Mouse (Mus musculus): ENCODE data around the gene Sec14l5. TPM values are rescaled to one million over a fixed set of nuclear protein-coding genes. Genes with fewer than 3 reads are reported as not detected.
A peak's percentile ranks its signal among the peaks of the same experiment; 100 is the strongest.

Gene Sec14l5
- polyA plus RNA-seq, 1 experiment from 2014 or later: 1.0 TPM

DNA sequence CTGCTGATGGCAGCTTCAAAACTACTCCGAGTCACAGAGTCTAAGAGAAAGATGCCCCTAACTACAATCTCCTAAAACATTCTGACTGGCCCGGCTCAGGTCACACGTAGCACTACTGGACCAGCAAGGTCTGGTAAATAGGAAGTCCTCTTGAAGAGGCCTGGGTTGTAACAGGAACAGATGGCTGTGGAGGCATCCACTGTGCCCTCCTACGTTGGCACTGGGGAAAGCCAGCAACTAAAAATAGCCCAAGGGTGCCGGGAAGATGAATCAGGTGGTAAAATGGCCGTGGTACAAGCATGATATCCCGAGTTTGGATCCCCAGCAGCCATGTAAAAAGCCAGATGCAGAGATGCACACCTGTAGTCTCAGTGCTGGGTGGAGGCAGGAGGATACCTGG, 39.3 kb downstream of the Sec14l5 start:
- Histone ChIP-seq H3K4me3 (replicated peaks; ENCODE audit: low read depth, low read length) (no peak overlapping the region), H3K9ac (replicated peaks; ENCODE audit: low read length) (no peak overlapping the region), H3K4me1 (ENCODE audit: control insufficient read depth, insufficient read depth, low read length) (no peaks in the 10 kb centered on the region), H3K9me3 (ENCODE audit: control insufficient read depth, low read length) (no peaks in the 10 kb centered on the region), H3K27ac (replicated peaks; ENCODE audit: low read depth, low read length) (no peak overlapping the region), H3K27me3 (ENCODE audit: control insufficient read depth, insufficient read depth, low read length) (no peaks in the 10 kb centered on the region), H3K36me3 (ENCODE audit: control insufficient read depth, insufficient read depth, low read length) (no peaks in the 10 kb centered on the region), H3K4me2 (ENCODE audit: low read length) (no peak overlapping the region)
- DNase-seq: no peak
- no peak for ATAC-seq (ENCODE audit: low FRiP score, low TSS enrichment)
- 80% methylated on average over 7 of the region's 7 CpGs for whole genome bisulfite sequencing

DNA sequence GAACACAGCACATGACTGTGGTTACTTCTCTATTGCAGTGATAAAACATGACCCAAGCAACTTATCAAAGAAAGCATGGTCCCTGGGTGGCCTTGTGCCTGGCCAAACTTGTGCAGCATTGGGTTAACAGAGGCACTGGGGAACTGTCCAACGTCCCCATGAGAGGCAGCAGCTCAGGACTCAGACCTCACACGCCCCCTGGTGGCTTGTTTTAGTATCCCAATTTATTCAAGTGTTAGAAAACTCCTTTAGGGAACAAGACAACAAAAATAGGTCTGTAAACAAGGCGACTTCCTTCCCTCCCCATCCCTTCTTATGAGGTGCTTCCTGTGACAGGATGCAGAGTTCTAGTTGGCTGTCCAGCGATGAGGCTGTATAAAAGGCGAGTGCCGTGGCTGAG, 48.2 kb downstream of the Sec14l5 start:
- ATAC-seq (ENCODE audit: low FRiP score, low TSS enrichment) (no peak), DNase-seq (peak; percentile 72)
- no peaks in the 10 kb centered on the region for H3K9me3 ChIP-seq (ENCODE audit: control insufficient read depth, low read length)
- peaks cover 14% of the 10 kb centered on the region; the same call in 1 of the 2 replicates for H3K36me3 ChIP-seq (ENCODE audit: control insufficient read depth, insufficient read depth, low read length)
- WGBS: 28% methylated on average over 6 of the region's 6 CpGs
- H3K27ac ChIP-seq (replicated peaks; ENCODE audit: low read depth, low read length): no peak overlapping the region
- H3K4me2 ChIP-seq (ENCODE audit: low read length): no peak overlapping the region
- no peaks in the 10 kb centered on the region for H3K4me1 ChIP-seq (ENCODE audit: control insufficient read depth, insufficient read depth, low read length)
- H3K4me3 ChIP-seq (replicated peaks; ENCODE audit: low read depth, low read length): no peak overlapping the region
- no peak overlapping the region for H3K9ac ChIP-seq (replicated peaks; ENCODE audit: low read length)
- no peaks in the 10 kb centered on the region for H3K27me3 ChIP-seq (ENCODE audit: control insufficient read depth, insufficient read depth, low read length)

DNA sequence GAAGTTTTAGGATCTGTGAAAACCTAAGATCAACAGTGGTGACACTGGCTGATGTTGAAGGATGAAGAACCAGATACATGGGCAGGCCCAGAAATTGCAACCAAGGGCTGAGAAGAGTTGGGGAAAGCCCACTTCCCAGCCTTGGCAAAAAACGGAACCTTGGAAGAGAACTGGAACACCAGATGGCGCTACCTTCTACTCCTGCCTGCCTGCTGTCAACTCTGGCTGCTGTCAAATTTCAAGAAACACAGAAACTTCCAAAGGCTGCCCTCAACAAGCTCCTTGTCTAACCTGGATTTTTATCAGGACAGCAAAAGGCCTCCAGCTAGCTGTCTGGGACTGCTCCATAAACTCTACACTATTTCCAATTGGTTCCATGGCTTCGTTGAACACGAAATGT, 55.8 kb downstream of the Sec14l5 start:
- no peaks in the 10 kb centered on the region for H3K9me3 ChIP-seq (ENCODE audit: control insufficient read depth, low read length)
- H3K4me1 ChIP-seq (ENCODE audit: control insufficient read depth, insufficient read depth, low read length): peaks cover 9% of the 10 kb centered on the region
- peak overlapping the region; percentile 80 for H3K4me3 ChIP-seq (replicated peaks; ENCODE audit: low read depth, low read length)
- H3K36me3 ChIP-seq (ENCODE audit: control insufficient read depth, insufficient read depth, low read length): peaks cover 16% of the 10 kb centered on the region; the same call in 1 of the 2 replicates
- no peaks in the 10 kb centered on the region for H3K27me3 ChIP-seq (ENCODE audit: control insufficient read depth, insufficient read depth, low read length)
- 16% methylated on average over 4 of the region's 4 CpGs for WGBS
- no peak overlapping the region for H3K9ac ChIP-seq (replicated peaks; ENCODE audit: low read length)
- DNase-seq (peak; percentile 73), ATAC-seq (ENCODE audit: low FRiP score, low TSS enrichment) (no peak)
- H3K27ac ChIP-seq (replicated peaks; ENCODE audit: low read depth, low read length): no peak overlapping the region
- peak overlapping the region; percentile 91 for H3K4me2 ChIP-seq (ENCODE audit: low read length)

DNA sequence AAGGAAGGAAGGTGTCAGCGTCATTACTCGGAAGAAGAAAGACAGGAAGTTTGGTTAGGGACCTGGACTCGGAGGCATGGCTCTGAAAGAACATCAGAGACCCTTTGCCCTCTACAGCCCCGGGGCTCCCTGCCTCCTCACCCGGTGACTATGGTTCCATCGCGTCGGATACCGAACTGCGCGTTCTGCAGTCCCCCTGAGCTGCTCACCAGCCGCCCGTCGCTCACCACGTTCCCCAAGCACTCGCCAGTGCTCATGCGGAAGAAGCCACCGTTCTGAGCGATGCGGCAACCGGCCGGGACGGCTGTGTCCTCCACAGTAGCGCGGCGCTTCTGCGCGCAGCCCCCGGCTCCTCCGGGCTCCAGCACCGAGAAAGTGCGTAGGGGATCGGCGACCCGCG, 56.3 kb downstream of the Sec14l5 start:
- WGBS: 2% methylated on average over 36 of the region's 36 CpGs
- H3K27ac ChIP-seq (replicated peaks; ENCODE audit: low read depth, low read length): no peak overlapping the region

DNA sequence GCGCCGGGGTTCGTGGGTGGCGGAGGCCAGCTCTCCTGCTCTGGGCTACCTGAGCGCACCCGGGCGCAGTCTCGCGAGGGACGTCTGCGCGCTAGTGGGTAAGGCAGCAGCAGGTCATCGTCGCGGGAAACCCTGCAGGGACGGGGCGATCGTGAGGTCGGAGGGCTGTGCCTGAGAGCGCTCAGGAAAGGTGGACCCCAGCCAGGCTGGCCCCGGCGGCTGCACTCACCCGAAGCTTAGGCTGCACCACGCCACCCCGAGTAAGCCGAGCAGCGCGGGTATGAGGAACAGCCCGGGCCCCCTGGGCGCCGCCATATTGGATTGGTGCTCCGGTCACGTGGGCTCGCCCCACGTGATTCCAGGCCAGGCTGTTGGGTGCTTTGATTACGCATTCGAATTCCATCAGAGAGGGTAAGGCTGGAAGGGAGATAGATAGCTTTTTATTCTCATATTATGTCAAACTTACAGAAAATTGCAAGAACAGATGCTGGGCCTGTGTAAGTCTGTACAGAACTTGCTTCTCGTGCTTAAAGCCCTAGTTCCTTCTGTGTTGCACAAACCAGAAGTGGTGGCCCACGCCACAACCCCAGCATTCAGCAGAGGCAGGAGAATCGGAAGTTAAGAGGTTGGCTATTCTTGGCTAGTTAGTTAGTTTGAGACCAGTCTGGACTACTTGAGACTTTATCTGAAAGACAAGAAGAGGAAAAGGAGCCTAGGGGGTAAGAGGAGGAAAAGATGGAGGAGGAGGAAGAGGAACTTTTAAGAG, 56.9 kb downstream of the Sec14l5 start, which contains the start of gene Nagpa:
Nagpa (minus strand) TSS at position 345 of the 766 bp plus-strand sequence.
- no peaks in the 10 kb centered on the region for H3K27me3 ChIP-seq (ENCODE audit: control insufficient read depth, insufficient read depth, low read length)
- ATAC-seq (ENCODE audit: low FRiP score, low TSS enrichment) (peak; percentile 94), DNase-seq (peak; percentile 94)
- H3K27ac ChIP-seq (replicated peaks; ENCODE audit: low read depth, low read length): no peak within 1 kb of the TSS
- peak within 1 kb of the TSS; percentile 91 for H3K4me2 ChIP-seq (ENCODE audit: low read length)
- H3K4me3 ChIP-seq (replicated peaks; ENCODE audit: low read depth, low read length): peak within 1 kb of the TSS; percentile 80
- peaks cover 9% of the 10 kb centered on the region for H3K4me1 ChIP-seq (ENCODE audit: control insufficient read depth, insufficient read depth, low read length)
- H3K36me3 ChIP-seq (ENCODE audit: control insufficient read depth, insufficient read depth, low read length): peaks cover 12% of the 10 kb centered on the region; the same call in 1 of the 2 replicates
- H3K9ac ChIP-seq (replicated peaks; ENCODE audit: low read length): peak within 1 kb of the TSS; percentile 60
- 4% methylated on average over 40 of the region's 40 CpGs for WGBS
- no peaks in the 10 kb centered on the region for H3K9me3 ChIP-seq (ENCODE audit: control insufficient read depth, low read length)

More for the DNA sequence above, 56.3 kb downstream of the Sec14l5 start:
- peak overlapping the region; percentile 60 for H3K9ac ChIP-seq (replicated peaks; ENCODE audit: low read length)
- no peaks in the 10 kb centered on the region for H3K27me3 ChIP-seq (ENCODE audit: control insufficient read depth, insufficient read depth, low read length)
- no peak for DNase-seq
- peak; percentile 53; the same call in 1 of the 2 replicates for ATAC-seq (ENCODE audit: low FRiP score, low TSS enrichment)
- no peaks in the 10 kb centered on the region for H3K9me3 ChIP-seq (ENCODE audit: control insufficient read depth, low read length)
- H3K36me3 ChIP-seq (ENCODE audit: control insufficient read depth, insufficient read depth, low read length): peaks cover 16% of the 10 kb centered on the region; the same call in 1 of the 2 replicates
- H3K4me3 ChIP-seq (replicated peaks; ENCODE audit: low read depth, low read length): peak overlapping the region; percentile 80
- peaks cover 9% of the 10 kb centered on the region for H3K4me1 ChIP-seq (ENCODE audit: control insufficient read depth, insufficient read depth, low read length)
- peak overlapping the region; percentile 91 for H3K4me2 ChIP-seq (ENCODE audit: low read length)

DNA sequence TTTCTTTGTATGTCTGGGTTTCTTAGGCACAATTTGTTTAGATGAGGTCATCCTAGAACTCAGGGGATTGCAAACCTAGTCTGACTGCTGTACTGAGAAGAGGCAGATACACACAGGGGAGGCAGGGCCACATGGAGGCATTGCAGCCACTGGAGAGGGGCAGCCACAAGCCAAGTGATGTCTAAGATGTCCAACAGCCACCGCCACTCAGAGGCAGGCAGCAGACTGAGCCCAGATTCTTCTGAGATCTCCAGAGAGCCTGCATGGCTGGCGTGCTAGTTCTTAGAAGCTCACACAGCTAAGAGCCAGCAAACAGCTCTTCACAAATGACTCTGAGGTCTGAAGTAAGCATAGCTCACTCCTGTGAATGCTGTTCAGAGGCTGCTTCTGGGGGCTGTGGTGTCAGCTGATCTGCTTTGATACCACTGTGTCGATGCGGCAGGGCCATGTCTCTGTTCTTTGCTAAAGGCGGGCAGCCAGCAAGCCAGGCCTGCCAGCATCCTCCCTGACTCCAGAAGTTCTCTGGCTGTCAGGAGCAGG, 58.6 kb downstream of the Sec14l5 start:
- Histone ChIP-seq H3K9ac (replicated peaks; ENCODE audit: low read length) (no peak overlapping the region), H3K9me3 (ENCODE audit: control insufficient read depth, low read length) (no peaks in the 10 kb centered on the region), H3K4me1 (ENCODE audit: control insufficient read depth, insufficient read depth, low read length) (peaks cover 9% of the 10 kb centered on the region), H3K4me2 (ENCODE audit: low read length) (no peak overlapping the region), H3K27ac (replicated peaks; ENCODE audit: low read depth, low read length) (no peak overlapping the region), H3K27me3 (ENCODE audit: control insufficient read depth, insufficient read depth, low read length) (no peaks in the 10 kb centered on the region), H3K4me3 (replicated peaks; ENCODE audit: low read depth, low read length) (no peak overlapping the region), H3K36me3 (ENCODE audit: control insufficient read depth, insufficient read depth, low read length) (0 out of 2 replicates have a peak, but pooled peaks cover 3% of the 10 kb centered on the region)
- 92% methylated on average over 5 of the region's 5 CpGs for whole genome bisulfite sequencing
- ATAC-seq (ENCODE audit: low FRiP score, low TSS enrichment) (no peak), DNase-seq (no peak)

DNA sequence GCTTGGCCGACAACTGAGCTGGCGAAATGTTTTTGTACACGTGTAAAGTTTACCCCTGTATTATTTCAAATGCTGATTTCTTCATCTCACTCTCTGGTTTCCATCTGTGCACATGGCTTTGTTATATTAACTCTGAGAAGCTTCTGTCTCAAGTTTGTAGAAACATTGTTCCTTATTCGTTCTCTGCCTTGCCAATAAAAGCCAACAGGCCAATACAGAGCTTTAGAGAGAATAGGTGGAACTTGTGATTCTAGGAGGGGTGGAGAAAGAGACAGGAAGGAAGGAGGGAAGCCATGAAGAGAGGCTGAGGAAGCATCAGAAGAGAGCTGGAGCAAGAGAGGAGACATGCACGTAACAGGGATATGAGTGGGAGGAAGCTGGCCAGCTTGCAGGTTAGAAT, 59.1 kb downstream of the Sec14l5 start:
- Histone ChIP-seq H3K9me3 (ENCODE audit: control insufficient read depth, low read length) (no peaks in the 10 kb centered on the region), H3K27me3 (ENCODE audit: control insufficient read depth, insufficient read depth, low read length) (no peaks in the 10 kb centered on the region), H3K4me2 (ENCODE audit: low read length) (no peak overlapping the region), H3K4me3 (replicated peaks; ENCODE audit: low read depth, low read length) (no peak overlapping the region), H3K4me1 (ENCODE audit: control insufficient read depth, insufficient read depth, low read length) (peaks cover 9% of the 10 kb centered on the region), H3K27ac (replicated peaks; ENCODE audit: low read depth, low read length) (no peak overlapping the region), H3K9ac (replicated peaks; ENCODE audit: low read length) (no peak overlapping the region), H3K36me3 (ENCODE audit: control insufficient read depth, insufficient read depth, low read length) (0 out of 2 replicates have a peak, but pooled peaks cover 1% of the 10 kb centered on the region)
- DNase-seq (no peak), ATAC-seq (ENCODE audit: low FRiP score, low TSS enrichment) (no peak)
- 80% methylated on average over 5 of the region's 5 CpGs for WGBS

DNA sequence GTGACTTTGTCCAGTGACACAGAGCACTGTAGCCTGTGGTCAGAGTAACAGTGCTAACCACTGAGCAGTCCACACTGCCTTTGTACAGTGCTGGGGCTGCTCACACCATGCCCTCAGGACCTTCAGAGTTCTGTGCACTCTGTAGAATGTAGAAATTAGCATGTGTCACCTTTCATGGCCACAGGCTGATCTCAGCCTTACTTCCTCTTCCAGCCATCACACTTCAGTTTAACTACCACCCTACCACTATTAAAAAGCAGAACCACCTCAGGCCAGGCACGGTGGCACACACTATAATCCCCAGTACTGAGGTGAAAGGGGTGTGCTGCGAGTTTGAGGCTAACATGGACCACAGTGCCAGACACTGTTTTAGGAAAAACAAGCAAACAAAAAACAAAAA, 63.5 kb downstream of the Sec14l5 start:
- no peaks in the 10 kb centered on the region for H3K27me3 ChIP-seq (ENCODE audit: control insufficient read depth, insufficient read depth, low read length)
- no peak for ATAC-seq (ENCODE audit: low FRiP score, low TSS enrichment)
- no peak overlapping the region for H3K9ac ChIP-seq (replicated peaks; ENCODE audit: low read length)
- H3K36me3 ChIP-seq (ENCODE audit: control insufficient read depth, insufficient read depth, low read length): no peaks in the 10 kb centered on the region
- H3K4me2 ChIP-seq (ENCODE audit: low read length): no peak overlapping the region
- no peaks in the 10 kb centered on the region for H3K4me1 ChIP-seq (ENCODE audit: control insufficient read depth, insufficient read depth, low read length)
- H3K4me3 ChIP-seq (replicated peaks; ENCODE audit: low read depth, low read length): no peak overlapping the region
- no peak for DNase-seq
- WGBS: 69% methylated on average over 2 of the region's 2 CpGs
- H3K9me3 ChIP-seq (ENCODE audit: control insufficient read depth, low read length): no peaks in the 10 kb centered on the region
- no peak overlapping the region for H3K27ac ChIP-seq (replicated peaks; ENCODE audit: low read depth, low read length)

DNA sequence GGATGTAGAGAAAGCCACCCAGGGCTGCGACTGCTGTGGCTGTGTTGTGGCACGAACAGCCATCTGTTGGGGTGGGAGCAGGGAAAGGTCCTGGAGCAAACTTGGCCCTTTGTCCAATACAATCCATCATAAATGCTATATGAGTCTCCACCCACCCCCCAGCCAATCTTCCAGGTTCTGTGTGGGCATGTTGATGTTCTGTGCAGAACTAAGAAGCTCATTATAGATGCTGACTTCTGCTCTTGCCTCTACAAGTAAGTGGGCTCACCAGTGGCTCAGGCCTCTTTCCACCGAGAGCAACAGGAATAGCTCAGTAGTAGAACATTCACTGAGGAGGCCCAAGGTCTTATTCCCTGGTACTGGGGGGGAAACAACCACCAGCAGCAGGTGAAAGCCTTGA, 65.2 kb downstream of the Sec14l5 start:
- no peak overlapping the region for H3K9ac ChIP-seq (replicated peaks; ENCODE audit: low read length)
- H3K9me3 ChIP-seq (ENCODE audit: control insufficient read depth, low read length): no peaks in the 10 kb centered on the region
- DNase-seq (no peak), ATAC-seq (ENCODE audit: low FRiP score, low TSS enrichment) (no peak)
- no peaks in the 10 kb centered on the region for H3K4me1 ChIP-seq (ENCODE audit: control insufficient read depth, insufficient read depth, low read length)
- 96% methylated on average over 3 of the region's 3 CpGs for WGBS
- H3K4me3 ChIP-seq (replicated peaks; ENCODE audit: low read depth, low read length): no peak overlapping the region
- no peaks in the 10 kb centered on the region for H3K36me3 ChIP-seq (ENCODE audit: control insufficient read depth, insufficient read depth, low read length)
- no peak overlapping the region for H3K27ac ChIP-seq (replicated peaks; ENCODE audit: low read depth, low read length)
- no peak overlapping the region for H3K4me2 ChIP-seq (ENCODE audit: low read length)
- H3K27me3 ChIP-seq (ENCODE audit: control insufficient read depth, insufficient read depth, low read length): no peaks in the 10 kb centered on the region

Data from midbrain, embryonic 14.5 days (tissue).